Mouse (Mus musculus): Measurements from ENCODE around the gene Mpig6b.

Gene Mpig6b

GRCm38 (mm10) chr17:35066084-35066483 is at the start of gene Mpig6b:
Gene Mpig6b (minus strand): TSS chr17:35066184.
- DNase-seq (ENCODE audit: low read depth, low spot score), result no peak

GRCm38 (mm10) chr17:35115046-35116019 is 49.3 kb upstream of the Mpig6b start, which contains the start of gene Ly6g5b:
Gene Ly6g5b (minus strand): TSS chr17:35115428.
- no peak for DNase-seq (ENCODE audit: low read depth, low spot score)

GRCm38 (mm10) chr17:35111774-35112173 is 45.8 kb upstream of the Mpig6b start:
- no peak for DNase-seq (ENCODE audit: low read depth, low spot score)

- no peak for DNase-seq (ENCODE audit: low read depth, low spot score)
Observed at GRCm38 (mm10) chr17:35108097-35108496, 42.1 kb upstream of the Mpig6b start, which contains the start of gene Ly6g5c. Gene Ly6g5c (plus strand): TSS chr17:35108279.

- no peak for DNase-seq (ENCODE audit: low read depth, low spot score)
Observed at GRCm38 (mm10) chr17:35106522-35106921, 40.5 kb upstream of the Mpig6b start.

GRCm38 (mm10) chr17:35105740-35106389 is 39.9 kb upstream of the Mpig6b start:
- no peak for DNase-seq (ENCODE audit: low read depth, low spot score)

- no peak for DNase-seq (ENCODE audit: low read depth, low spot score)
Observed at GRCm38 (mm10) chr17:35104754-35105153, 38.8 kb upstream of the Mpig6b start.

- DNase-seq (ENCODE audit: low read depth, low spot score), result no peak
Observed at GRCm38 (mm10) chr17:35104079-35104478, 38.1 kb upstream of the Mpig6b start.

- no peak for DNase-seq (ENCODE audit: low read depth, low spot score)
Observed at GRCm38 (mm10) chr17:35103221-35103690, 37.3 kb upstream of the Mpig6b start.

GRCm38 (mm10) chr17:35102299-35102698 is 36.3 kb upstream of the Mpig6b start:
- DNase-seq (ENCODE audit: low read depth, low spot score), result no peak

- no peak for DNase-seq (ENCODE audit: low read depth, low spot score)
Observed at GRCm38 (mm10) chr17:35101161-35101560, 35.2 kb upstream of the Mpig6b start.

GRCm38 (mm10) chr17:35100196-35100765 is 34.3 kb upstream of the Mpig6b start:
- no peak for DNase-seq (ENCODE audit: low read depth, low spot score)

GRCm38 (mm10) chr17:35097164-35097655 is 31.2 kb upstream of the Mpig6b start:
- DNase-seq (ENCODE audit: low read depth, low spot score), result no peak

GRCm38 (mm10) chr17:35096597-35096996 is 30.6 kb upstream of the Mpig6b start:
- DNase-seq (ENCODE audit: low read depth, low spot score), result no peak

- no peak for DNase-seq (ENCODE audit: low read depth, low spot score)
Observed at GRCm38 (mm10) chr17:35094475-35095365, 28.7 kb upstream of the Mpig6b start.

- no peak for DNase-seq (ENCODE audit: low read depth, low spot score)
Observed at GRCm38 (mm10) chr17:35092403-35093198, 26.6 kb upstream of the Mpig6b start.

- no peak for DNase-seq (ENCODE audit: low read depth, low spot score)
Observed at GRCm38 (mm10) chr17:35090166-35090932, 24.4 kb upstream of the Mpig6b start.

GRCm38 (mm10) chr17:35088825-35089644 is 23.1 kb upstream of the Mpig6b start, which contains the start of gene Abhd16a:
Gene Abhd16a (plus strand): TSS chr17:35089263.
- peak; percentile 88 for DNase-seq (ENCODE audit: low read depth, low spot score)

Data from embryo, embryonic 11.5 days (tissue).